Mouse (Mus musculus): ENCODE results near the gene Klk1b4. TPM values are rescaled to one million over a fixed set of nuclear protein-coding genes. Genes with fewer than 3 reads are reported as not detected.
"Not testable (repeated sequence)": the region's sequence is repeated elsewhere in the genome, so short reads cannot be mapped to it uniquely, and the experiment has no call there.

The Klk1b4 gene
- not detected in 2 replicates for polyA plus RNA-seq (2014; fragmentation: Nextera tagmentation; extraction: Ambion mirVana)

DNA sequence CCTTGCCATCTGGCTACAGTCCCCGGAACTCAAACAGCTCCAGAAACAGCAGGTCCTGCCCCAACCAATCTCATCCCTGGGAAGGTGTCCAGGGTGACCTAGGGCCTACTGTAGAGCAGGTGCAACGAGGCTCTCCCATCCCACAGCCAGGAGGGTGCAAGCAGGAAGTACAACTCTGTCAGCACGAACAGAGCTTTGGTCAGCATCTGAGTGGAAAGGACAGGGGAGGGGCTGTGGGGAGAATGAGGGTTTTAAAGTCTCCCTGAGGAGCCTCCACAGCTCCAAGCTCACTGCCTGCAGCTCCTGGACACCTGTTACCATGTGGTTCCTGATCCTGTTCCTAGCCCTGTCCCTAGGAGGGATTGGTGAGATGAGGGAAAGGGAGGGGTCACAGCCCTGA lies at the start of gene Klk1b4:
Gene Klk1b4 (plus strand): TSS at position 301 of the 400 bp plus-strand sequence.
- H3K36me3 ChIP-seq (ENCODE audit: control insufficient read depth, insufficient read depth, low read length); H3K4me3 ChIP-seq (ENCODE audit: low read depth, low read length); H3K4me2 ChIP-seq (ENCODE audit: low read length); H3K9ac ChIP-seq (ENCODE audit: low read length); H3K27me3 ChIP-seq (replicated peaks; ENCODE audit: control insufficient read depth, insufficient read depth, low read length); H3K9me3 ChIP-seq (ENCODE audit: control insufficient read depth, low read length); DNase-seq (ENCODE audit: low spot score); H3K27ac ChIP-seq (ENCODE audit: low read depth); H3K4me1 ChIP-seq (replicated peaks; ENCODE audit: control insufficient read depth, insufficient read depth, low read length); ATAC-seq (replicated peaks; ENCODE audit: low FRiP score, low TSS enrichment, low read depth): not testable (repeated sequence)
- WGBS, result 42% methylated on average over 3 of the region's 3 CpGs

DNA sequence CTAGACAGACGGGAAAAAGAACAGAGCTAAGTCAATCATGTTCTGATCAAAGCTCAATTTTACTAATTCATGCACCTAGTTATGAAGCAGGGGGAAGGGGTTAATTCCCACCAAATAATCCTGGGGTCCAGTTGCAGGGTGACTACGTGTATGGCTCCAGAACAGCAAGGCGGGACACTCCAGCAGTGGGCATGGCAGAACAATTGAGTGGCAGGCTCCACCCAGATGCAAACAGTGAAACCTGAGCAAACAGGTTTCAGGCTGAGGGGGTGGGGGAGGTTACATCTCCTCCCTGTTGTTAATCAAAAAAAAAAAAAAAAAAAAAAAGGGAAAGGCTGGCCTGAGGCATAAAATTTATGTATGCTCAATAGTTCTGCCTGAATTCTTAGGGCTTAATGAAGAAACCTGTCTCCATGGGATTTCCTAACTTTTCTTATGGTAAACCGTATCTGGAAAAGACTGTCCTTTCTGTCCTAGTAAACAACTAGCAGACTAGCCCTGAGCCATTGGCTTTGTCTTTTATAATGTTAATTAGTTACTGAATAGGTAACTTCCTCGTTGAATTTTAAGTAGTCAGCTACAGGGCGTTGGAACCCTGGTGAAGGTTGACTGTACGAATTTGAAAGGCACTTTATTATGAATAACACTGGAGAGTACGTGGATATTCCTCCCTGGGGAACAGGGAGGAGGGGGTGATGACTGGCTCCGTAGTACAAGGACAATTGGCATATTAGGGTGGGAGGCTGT lies 27.8 kb upstream of the Klk1b4 start:
- Histone ChIP-seq H3K36me3 (ENCODE audit: control insufficient read depth, insufficient read depth, low read length) (no peaks in the 10 kb centered on the region), H3K9me3 (ENCODE audit: control insufficient read depth, low read length) (no peaks in the 10 kb centered on the region), H3K4me3 (ENCODE audit: low read depth, low read length) (no peak overlapping the region), H3K27me3 (replicated peaks; ENCODE audit: control insufficient read depth, insufficient read depth, low read length) (no peaks in the 10 kb centered on the region), H3K9ac (ENCODE audit: low read length) (no peak overlapping the region), H3K4me1 (replicated peaks; ENCODE audit: control insufficient read depth, insufficient read depth, low read length) (no peaks in the 10 kb centered on the region), H3K4me2 (ENCODE audit: low read length) (no peak overlapping the region), H3K27ac (ENCODE audit: low read depth) (no peak overlapping the region)
- 64% methylated on average over 9 of the region's 9 CpGs for WGBS
- DNase-seq (ENCODE audit: low spot score) (no peak), ATAC-seq (replicated peaks; ENCODE audit: low FRiP score, low TSS enrichment, low read depth) (no peak)

DNA sequence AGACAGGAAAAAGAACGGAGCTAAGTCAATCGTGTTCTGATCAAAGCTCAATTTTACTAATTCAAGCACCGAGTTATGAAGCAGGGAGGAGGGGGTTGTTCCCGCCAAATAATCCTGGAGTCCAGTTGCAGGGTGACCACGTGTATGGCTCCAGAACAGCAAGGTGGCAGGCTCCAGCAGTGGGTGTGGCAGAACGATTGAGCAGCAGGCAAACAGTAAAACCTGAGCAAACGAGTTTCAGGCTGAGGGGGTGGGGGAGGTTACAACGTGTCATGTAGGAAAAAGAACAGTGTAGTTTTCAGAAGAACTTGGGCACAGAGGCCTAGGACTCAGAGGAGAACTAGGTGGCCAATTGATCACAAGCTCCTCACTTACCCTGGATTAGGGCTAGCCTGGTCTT lies 20.7 kb upstream of the Klk1b4 start:
- H3K9me3 ChIP-seq (ENCODE audit: control insufficient read depth, low read length); H3K36me3 ChIP-seq (ENCODE audit: control insufficient read depth, insufficient read depth, low read length); H3K4me3 ChIP-seq (ENCODE audit: low read depth, low read length); DNase-seq (ENCODE audit: low spot score); H3K27me3 ChIP-seq (replicated peaks; ENCODE audit: control insufficient read depth, insufficient read depth, low read length); ATAC-seq (replicated peaks; ENCODE audit: low FRiP score, low TSS enrichment, low read depth); H3K27ac ChIP-seq (ENCODE audit: low read depth); H3K9ac ChIP-seq (ENCODE audit: low read length); H3K4me2 ChIP-seq (ENCODE audit: low read length); H3K4me1 ChIP-seq (replicated peaks; ENCODE audit: control insufficient read depth, insufficient read depth, low read length): not testable (repeated sequence)
- 52% methylated on average over 8 of the region's 8 CpGs for WGBS

DNA sequence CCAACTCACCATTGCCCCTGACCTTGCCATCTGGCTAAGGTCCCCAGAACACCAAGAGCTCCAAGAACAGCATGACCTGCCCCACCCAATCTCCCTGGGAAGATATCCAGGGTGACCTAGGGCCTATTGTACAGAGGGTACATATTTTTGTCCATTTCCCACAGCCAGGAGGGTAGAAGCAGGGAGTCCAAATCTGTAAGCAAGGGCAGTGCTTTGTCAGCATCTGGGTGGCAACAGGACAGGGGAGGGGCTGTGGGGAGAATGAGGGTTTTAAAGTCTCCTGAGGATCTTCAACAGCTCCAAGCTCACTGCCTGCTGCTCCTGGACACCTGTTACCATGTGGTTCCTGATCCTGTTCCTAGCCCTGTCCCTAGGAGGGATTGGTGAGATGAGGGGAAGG lies 19.3 kb upstream of the Klk1b4 start, which contains the start of gene Klk1b24:
Gene Klk1b24 (plus strand): TSS at position 301 of the 400 bp plus-strand sequence.
- not testable (repeated sequence) for ATAC-seq (replicated peaks; ENCODE audit: low FRiP score, low TSS enrichment, low read depth)

DNA sequence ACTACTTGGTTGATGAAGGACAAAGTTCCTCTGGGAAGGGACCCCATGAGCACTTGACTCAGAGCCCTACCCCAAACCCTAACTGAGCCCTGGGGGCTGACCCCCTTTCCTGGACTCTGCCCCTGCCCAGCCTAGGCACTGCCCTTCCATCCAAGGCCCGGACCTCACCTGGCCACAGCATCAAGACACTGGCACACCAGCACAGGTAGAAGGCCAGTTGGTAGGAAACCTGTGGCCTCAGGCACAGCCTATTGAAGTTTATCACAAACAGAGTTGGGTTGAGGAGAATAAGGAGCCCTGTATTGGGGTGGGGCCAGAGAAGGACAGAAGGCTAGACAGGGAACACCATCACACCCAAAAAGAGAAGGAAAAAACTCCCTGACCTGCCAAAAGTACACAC lies 13.8 kb upstream of the Klk1b4 start:
- H3K9me3 ChIP-seq (ENCODE audit: control insufficient read depth, low read length); H3K9ac ChIP-seq (ENCODE audit: low read length); H3K4me3 ChIP-seq (ENCODE audit: low read depth, low read length); ATAC-seq (replicated peaks; ENCODE audit: low FRiP score, low TSS enrichment, low read depth); H3K4me2 ChIP-seq (ENCODE audit: low read length); DNase-seq (ENCODE audit: low spot score); H3K4me1 ChIP-seq (replicated peaks; ENCODE audit: control insufficient read depth, insufficient read depth, low read length); H3K27ac ChIP-seq (ENCODE audit: low read depth); H3K27me3 ChIP-seq (replicated peaks; ENCODE audit: control insufficient read depth, insufficient read depth, low read length); H3K36me3 ChIP-seq (ENCODE audit: control insufficient read depth, insufficient read depth, low read length): not testable (repeated sequence)
- 86% methylated on average over 1 of the region's 1 CpGs for WGBS

More for the DNA sequence above, 19.3 kb upstream of the Klk1b4 start, which contains the start of gene Klk1b24:
- not testable (repeated sequence) for H3K9ac ChIP-seq (ENCODE audit: low read length); H3K27me3 ChIP-seq (replicated peaks; ENCODE audit: control insufficient read depth, insufficient read depth, low read length); H3K4me2 ChIP-seq (ENCODE audit: low read length); H3K36me3 ChIP-seq (ENCODE audit: control insufficient read depth, insufficient read depth, low read length); H3K27ac ChIP-seq (ENCODE audit: low read depth); H3K4me3 ChIP-seq (ENCODE audit: low read depth, low read length); DNase-seq (ENCODE audit: low spot score); H3K9me3 ChIP-seq (ENCODE audit: control insufficient read depth, low read length); H3K4me1 ChIP-seq (replicated peaks; ENCODE audit: control insufficient read depth, insufficient read depth, low read length)

DNA sequence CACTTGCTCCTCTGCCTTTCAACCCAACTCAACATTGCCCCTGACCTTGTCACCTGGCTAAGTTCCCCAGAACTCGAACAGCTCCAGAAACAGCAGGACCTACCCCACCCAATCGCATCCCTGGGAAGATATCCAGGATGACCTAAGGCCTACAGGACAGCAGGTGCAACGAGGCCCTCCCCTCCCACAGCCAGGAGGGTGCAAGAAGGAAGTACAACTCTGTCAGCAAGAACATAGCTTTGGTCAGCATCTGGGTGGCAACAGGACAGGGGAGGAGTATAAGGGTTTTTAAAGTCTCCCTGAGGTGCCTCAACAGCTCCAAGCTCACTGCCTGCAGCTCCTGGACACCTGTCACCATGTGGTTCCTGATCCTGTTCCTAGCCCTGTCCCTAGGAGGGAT lies 9.3 kb upstream of the Klk1b4 start, which contains the start of gene Klk1b3:
Gene Klk1b3 (plus strand): TSS at position 301 of the 400 bp plus-strand sequence.
- Histone ChIP-seq H3K4me1 (replicated peaks; ENCODE audit: control insufficient read depth, insufficient read depth, low read length) (no peaks in the 10 kb centered on the region), H3K27me3 (replicated peaks; ENCODE audit: control insufficient read depth, insufficient read depth, low read length) (no peaks in the 10 kb centered on the region), H3K9me3 (ENCODE audit: control insufficient read depth, low read length) (no peaks in the 10 kb centered on the region), H3K4me2 (ENCODE audit: low read length) (no peak within 1 kb of the TSS), H3K27ac (ENCODE audit: low read depth) (no peak within 1 kb of the TSS), H3K4me3 (ENCODE audit: low read depth, low read length) (no peak within 1 kb of the TSS), H3K9ac (ENCODE audit: low read length) (no peak within 1 kb of the TSS), H3K36me3 (ENCODE audit: control insufficient read depth, insufficient read depth, low read length) (no peaks in the 10 kb centered on the region)
- WGBS, result 63% methylated on average over 3 of the region's 3 CpGs
- ATAC-seq (replicated peaks; ENCODE audit: low FRiP score, low TSS enrichment, low read depth), result no peak
- peak; percentile 27 for DNase-seq (ENCODE audit: low spot score)

DNA sequence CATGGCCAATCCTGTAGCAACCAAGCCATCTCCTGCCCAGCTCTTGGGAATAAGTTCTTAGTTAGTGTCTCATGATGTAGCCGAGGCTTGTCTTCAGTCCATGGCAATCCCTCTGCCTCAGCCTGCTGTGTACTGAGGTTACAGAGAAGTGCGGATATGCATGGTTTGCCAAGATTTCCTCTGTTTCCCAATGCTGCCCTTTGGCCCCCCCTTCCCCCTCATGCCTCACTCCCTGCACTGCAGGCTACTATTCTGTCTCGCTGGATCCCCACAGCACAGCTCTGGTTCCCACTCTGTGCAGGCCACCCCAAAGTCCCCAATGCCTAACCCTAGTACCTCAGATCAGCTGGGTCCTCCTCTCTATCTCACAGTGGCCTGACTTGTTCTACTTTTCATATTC lies 1.1 kb downstream of the Klk1b4 start:
- DNase-seq (ENCODE audit: low spot score) (no peak), ATAC-seq (replicated peaks; ENCODE audit: low FRiP score, low TSS enrichment, low read depth) (no peak)
- Histone ChIP-seq H3K9me3 (ENCODE audit: control insufficient read depth, low read length) (no peaks in the 10 kb centered on the region), H3K36me3 (ENCODE audit: control insufficient read depth, insufficient read depth, low read length) (no peaks in the 10 kb centered on the region), H3K27me3 (replicated peaks; ENCODE audit: control insufficient read depth, insufficient read depth, low read length) (no peaks in the 10 kb centered on the region), H3K4me1 (replicated peaks; ENCODE audit: control insufficient read depth, insufficient read depth, low read length) (no peaks in the 10 kb centered on the region), H3K4me2 (ENCODE audit: low read length) (no peak overlapping the region), H3K4me3 (ENCODE audit: low read depth, low read length) (no peak overlapping the region), H3K27ac (ENCODE audit: low read depth) (no peak overlapping the region), H3K9ac (ENCODE audit: low read length) (no peak overlapping the region)
- 76% methylated on average over 3 of the region's 3 CpGs for WGBS

DNA sequence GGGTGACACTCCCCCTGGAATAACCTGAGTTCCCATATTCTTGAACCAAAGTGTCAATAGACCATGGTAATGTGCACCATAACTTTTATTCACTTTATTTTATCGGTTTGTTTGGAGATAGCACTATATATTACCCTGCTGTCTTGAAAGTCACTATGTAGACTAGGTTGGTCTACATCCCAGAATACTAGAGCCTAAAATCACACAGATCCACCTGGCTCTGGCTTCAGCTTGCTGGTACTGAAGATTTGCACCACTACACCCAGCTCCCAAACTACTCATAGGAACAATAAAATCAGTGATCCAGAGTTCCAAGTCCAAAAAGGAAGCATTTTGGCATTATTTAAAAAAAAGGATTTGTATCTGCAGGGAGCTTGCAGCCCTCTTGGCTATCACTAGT lies 8.4 kb downstream of the Klk1b4 start, which contains the start of gene Klk1b5:
Gene Klk1b5 (plus strand): TSS at position 301 of the 400 bp plus-strand sequence.
- 86% methylated on average over 1 of the region's 1 CpGs for WGBS
- Histone ChIP-seq H3K4me3 (ENCODE audit: low read depth, low read length) (no peak within 1 kb of the TSS), H3K4me1 (replicated peaks; ENCODE audit: control insufficient read depth, insufficient read depth, low read length) (no peaks in the 10 kb centered on the region), H3K4me2 (ENCODE audit: low read length) (no peak within 1 kb of the TSS), H3K36me3 (ENCODE audit: control insufficient read depth, insufficient read depth, low read length) (no peaks in the 10 kb centered on the region), H3K27me3 (replicated peaks; ENCODE audit: control insufficient read depth, insufficient read depth, low read length) (no peaks in the 10 kb centered on the region), H3K27ac (ENCODE audit: low read depth) (no peak within 1 kb of the TSS), H3K9ac (ENCODE audit: low read length) (no peak within 1 kb of the TSS), H3K9me3 (ENCODE audit: control insufficient read depth, low read length) (no peaks in the 10 kb centered on the region)
- ATAC-seq (replicated peaks; ENCODE audit: low FRiP score, low TSS enrichment, low read depth) (no peak), DNase-seq (ENCODE audit: low spot score) (no peak)

DNA sequence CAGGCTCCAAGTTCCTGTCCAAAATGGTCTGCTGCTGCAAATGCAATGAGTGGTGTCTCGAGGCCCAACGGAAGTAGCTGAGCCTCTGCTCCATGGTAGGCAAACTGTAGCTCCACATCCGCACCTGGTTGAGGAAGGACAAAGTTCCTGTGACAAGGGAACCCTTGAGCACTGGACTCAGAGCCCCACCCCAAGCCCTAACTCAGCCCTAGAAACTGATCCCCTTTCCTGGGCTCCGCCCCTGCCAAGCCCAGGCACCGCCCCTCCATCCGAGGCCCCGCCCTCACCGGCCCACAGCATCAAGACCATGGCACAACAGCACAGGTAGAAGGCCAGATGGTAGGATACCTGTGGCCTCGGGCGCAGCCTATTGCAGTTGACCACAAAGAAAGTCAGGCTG lies 14.4 kb downstream of the Klk1b4 start:
- not testable (repeated sequence) for H3K9me3 ChIP-seq (ENCODE audit: control insufficient read depth, low read length); H3K4me1 ChIP-seq (replicated peaks; ENCODE audit: control insufficient read depth, insufficient read depth, low read length); H3K27me3 ChIP-seq (replicated peaks; ENCODE audit: control insufficient read depth, insufficient read depth, low read length); H3K27ac ChIP-seq (ENCODE audit: low read depth); DNase-seq (ENCODE audit: low spot score); H3K36me3 ChIP-seq (ENCODE audit: control insufficient read depth, insufficient read depth, low read length); H3K4me2 ChIP-seq (ENCODE audit: low read length); H3K4me3 ChIP-seq (ENCODE audit: low read depth, low read length); ATAC-seq (replicated peaks; ENCODE audit: low FRiP score, low TSS enrichment, low read depth); H3K9ac ChIP-seq (ENCODE audit: low read length)
- 74% methylated on average over 8 of the region's 10 CpGs for WGBS

Measured in intestine, embryonic 14.5 days (tissue).